Mouse (Mus musculus) common myeloid progenitor, adult 5-6 weeks (primary cell): ENCODE results near the gene Gpcpd1. TPM values are rescaled to one million over a fixed set of nuclear protein-coding genes. Genes with fewer than 3 reads are reported as not detected.
"Not testable (repeated sequence)": the region's sequence is repeated elsewhere in the genome, so short reads cannot be mapped to it uniquely, and the experiment has no call there.

Experiments used
- ATAC-seq: replicated peaks from 2 replicates; pipeline ENCODE4 v1.8.0; 2016; ENCODE audit warnings: low read depth, mild to moderate bottlenecking, moderate TSS enrichment, inconsistent platforms; ENCODE audit not compliant: poor library complexity, severe bottlenecking
- total RNA-seq: library from RNA; stranded (forward); fragments of 200-1000, 187-1606 nt; gene quantifications from 2 replicates; pipeline ENCODE4 v1.2.3, GENCODE M21; 2017

Gpcpd1 gene
- 29.5 and 61.5 TPM in 2 replicates for total RNA-seq

DNA sequence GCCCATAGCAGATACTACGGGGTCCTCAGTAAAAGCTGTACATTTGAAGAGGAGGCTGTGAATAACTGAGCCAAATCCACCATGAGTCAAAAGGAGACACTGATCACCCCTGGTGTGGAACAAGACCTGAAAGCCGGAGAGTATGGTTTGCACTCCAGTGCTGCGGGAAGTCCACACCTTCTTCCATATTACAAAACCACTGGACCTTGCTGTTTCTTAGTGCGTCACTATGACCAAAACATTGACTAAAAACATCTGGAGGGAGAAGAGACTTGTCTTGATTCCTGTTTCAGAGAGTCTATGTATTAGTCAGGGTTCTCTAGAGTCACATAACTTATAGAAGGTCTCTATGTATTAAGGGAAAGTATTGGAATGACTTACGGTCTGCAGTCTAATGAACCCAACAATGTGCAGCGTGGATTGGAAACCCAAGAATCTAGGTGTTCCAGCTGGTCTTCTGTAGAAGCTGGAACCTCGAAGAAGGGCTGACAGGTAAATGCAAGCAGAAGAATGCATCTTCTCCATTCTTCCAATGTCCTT lies at the start of gene Gpcpd1:
Gene Gpcpd1 (minus strand): TSS at position 490 of the 540 bp plus-strand sequence.
- no peak for ATAC-seq

DNA sequence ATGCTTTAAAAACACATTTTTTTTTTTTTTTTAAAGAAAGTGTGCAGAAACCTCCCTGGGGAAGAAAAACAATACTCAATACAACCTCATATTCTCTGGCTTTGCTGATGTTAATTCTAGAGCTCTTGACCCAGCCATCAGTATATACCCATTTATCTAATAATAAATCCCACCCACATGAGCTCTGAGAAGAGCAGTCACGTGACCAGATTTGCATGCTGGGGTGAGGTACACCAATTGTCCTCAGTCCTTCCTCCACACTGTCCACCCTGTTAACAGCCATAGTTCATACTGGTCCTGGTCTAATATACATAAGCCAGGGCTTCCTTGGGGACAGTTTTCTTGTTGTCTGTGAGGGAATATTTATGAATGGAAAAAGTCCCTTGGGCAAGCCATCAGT lies 49.0 kb upstream of the Gpcpd1 start:
- ATAC-seq: no peak

DNA sequence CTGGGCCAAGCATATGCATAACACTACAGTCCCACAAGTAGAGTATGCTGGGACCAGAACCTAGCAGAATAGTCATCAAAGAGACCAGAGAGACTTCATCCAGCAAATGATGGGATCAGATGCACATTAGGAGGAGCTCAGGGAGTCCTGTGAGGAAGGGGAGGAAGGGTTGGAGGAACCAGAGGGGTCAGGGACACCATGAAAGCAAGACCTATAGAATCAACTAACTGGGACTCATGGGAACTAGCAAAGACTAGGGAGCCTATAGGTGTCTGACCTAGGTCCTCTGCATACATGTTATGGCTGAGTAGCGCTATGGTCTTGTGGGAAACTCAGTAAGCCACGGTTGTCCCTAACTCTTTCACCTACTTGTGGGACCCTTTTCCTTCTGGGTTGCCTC lies 41.1 kb upstream of the Gpcpd1 start:
- no peak for ATAC-seq

DNA sequence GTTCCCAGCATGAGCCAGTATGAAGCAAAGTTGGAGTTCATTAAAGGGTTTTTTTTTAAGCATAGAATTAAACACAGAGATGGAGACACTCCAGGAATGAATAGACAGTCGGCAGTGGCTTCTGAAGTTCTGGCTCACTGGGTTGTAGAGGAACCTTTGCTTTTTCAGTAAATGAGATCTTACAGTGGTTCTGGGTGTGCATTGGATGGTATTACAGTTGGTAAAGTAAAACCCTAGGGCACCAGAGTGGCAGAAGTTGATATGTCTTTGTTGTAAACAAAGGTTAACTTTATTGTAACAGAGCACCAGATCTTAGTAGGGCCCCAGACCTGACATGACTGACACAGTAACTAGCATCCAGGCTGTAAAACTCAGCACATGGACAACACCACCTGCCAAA lies 35.6 kb upstream of the Gpcpd1 start:
- no peak for ATAC-seq

DNA sequence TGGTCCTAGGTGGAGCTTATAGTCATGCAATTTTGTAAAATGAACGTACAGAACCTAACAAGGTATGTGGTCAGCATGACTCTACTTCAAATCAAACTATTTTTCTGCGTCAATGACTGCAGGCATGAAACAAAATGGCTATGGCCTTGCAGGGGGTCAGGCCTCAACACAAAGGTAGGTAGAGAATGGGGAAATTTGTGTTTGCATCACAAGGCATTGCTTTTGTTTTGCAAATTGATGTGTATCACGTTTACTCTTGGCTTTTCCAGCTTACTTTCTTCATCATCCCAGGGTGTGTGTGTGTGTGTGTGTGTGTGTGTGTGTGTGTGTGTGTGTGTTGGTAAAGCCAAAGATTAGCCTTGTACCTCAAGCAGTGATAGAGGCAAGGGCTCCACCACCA lies 30.2 kb upstream of the Gpcpd1 start:
- no peak for ATAC-seq

DNA sequence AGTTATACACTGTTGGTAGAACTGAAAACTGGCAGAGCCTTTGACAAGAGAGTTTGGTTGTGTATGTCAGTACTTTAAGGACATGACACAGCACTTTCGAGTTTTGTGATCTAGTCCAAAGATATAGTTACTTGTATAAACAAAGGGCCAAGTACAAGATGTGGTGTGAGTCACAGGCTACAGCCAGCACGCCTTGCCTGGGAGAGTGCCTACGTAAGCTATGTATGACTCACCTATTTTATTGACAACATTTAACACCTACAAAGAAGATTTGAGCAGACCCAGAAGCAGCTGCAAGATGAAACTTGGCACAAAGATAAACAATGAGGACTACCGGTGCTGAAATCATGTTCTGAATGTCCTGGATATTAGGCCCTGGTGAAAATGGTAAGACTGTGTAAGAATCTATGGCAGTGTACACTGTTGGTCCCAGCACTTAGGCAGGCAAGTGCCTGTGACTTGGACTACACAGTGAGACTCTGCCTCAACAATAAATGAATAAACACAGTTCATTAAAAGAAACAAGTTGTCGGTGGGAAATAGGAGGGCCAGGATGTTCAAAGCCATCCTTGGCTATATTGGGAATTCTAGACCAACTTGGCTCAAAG lies 26.2 kb upstream of the Gpcpd1 start:
- ATAC-seq: peak; percentile 91

DNA sequence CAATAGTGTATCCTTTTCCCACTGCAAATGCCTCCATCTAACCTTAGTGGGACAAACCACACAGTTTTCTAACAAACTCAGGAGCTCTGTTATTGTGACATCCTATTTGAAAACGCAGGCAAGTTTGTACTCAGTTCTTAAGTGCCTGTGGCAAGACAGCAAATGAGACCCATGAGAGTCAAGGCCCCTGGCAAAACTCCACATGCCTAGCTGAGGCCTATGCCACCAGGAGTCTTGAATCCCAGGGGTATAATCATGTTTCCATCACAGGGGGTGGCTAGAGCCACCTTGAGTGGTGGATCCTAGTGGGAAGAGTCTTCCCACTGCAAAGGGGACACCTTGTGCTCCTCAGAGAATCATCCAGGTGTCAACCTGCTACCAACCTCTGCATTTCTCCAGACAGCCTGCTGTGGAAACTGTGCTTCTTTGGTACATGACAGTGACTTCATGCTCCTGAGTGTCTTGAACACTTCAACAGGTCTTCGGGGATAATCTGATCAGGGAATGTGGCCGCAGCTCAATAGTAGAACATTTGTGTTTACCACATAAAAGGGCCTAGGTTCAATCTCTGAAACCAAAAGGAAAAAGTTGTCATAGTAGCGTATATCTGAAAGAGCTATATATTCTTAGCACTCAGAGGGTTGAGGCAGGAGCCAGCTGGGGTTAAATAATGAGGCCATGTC lies 24.2 kb upstream of the Gpcpd1 start:
- ATAC-seq: no peak

DNA sequence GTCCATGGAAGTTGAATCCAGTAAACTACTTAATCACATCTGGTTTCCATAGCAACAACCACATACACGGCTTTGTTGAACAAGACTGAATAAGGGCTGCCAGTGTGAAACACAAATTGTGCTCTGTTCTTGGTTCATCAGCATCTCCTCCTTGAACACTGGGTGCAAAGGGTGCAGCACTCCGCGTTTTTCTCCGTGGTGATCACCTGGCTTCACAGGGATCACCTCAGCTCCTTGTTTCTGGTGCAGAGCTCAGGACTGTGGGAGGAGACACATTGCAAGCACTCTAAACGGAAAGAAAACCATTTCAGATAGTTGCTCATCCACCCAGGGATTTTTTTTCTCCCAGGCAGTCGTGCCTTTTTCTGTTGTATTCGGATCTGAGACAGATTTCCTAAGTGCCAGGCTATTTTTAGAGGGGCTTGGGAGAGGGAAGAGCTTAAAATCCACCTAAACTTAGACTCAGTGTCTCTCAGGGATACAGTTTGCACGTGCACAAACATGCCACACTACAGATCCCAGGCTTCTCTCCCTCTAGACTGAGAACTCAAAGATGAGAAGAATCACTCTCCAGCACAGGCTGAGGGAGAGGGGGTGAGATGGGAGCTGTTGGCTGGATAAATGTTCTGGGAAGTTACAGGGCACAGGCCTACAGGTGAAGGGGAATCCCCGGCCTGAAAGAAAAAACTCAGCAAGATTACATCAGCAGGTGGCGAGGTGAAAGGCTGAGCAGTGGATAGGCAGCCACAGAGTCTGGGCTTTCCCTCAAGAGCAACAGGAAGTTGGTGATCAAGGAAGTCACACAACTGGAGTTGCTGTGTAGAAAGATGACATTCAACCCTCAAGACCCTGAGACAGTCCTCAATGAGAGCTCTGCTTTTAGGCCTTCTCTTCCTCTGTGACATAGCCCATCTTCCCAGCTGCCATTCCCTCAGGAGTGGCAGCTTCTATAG lies 19.9 kb upstream of the Gpcpd1 start:
- peak; percentile 76 for ATAC-seq

DNA sequence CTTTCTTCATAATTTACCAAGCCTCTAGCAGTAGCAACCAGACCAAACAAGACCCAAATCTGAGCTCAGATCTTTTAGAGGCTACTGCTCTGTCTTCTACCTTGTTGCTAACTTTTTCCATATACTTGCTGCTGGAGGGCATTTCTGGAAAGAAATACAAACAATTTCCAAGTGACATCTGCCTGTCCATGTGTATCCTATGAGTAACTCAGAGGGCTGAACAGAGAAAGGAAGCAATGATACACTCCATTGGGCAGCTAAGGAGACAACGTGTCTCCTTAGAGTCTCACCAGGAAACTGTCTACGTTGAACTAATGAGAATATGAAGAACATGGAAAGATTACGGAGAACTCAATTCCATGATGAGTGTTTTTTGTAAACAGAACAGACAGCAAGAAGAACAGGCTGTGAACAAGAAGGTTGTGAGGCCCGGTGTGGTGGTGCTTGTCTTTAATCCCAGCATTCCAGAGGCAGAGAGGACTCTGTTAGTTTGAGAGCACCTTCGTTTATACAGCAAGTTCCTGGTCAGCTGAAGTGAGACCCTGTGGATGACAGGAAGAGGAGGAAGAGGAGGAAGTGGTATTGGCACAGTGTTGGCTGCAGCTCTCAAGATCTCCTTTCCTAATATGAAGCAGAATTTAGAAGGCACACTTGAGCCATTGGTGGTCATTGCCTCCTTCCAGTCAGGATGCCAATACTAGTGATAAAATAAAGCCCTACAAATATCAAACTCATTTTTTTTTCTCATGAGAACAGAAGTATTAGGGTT lies 18.4 kb upstream of the Gpcpd1 start:
- peak; percentile 23; the same call in 1 of the 2 replicates for ATAC-seq

DNA sequence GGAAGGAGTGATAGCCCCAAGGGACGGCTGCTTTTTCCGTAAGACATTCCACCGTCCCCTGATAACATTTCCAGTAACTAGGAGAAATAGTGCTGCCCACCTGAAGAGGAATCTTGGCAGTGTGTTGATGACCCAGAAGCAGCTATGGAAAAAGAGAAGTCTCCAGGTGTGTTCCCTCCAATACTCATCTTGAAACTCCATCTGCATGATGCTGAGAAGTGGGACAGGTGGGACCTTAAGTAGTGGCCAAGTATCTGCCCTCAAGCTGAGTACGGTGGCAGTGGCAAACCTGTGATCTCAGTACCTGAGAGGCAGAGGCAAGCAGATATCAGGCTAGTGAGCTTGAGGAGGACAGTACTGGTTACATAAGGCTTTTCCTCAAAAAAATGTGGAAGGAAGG lies 17.4 kb upstream of the Gpcpd1 start:
- ATAC-seq: no peak

DNA sequence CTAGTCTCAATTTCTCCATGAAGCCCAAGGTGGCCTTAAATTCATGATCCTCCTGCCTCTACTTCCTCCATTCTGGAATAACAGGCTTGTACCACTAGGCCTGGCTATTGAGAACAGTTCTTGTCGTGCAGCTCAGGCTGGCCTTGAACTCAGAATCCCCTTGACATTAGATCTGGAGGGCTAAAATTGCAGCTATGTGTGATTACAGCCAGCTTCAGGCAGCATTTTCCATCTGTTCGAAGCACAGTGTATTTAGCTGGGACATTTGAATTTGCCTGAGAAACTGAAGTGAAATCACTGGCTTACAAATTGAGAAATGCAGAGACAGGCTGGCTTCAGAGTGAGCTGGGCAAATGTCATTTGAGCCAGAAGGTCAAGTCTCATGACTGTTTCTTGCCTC lies 16.2 kb upstream of the Gpcpd1 start:
- no peak for ATAC-seq

DNA sequence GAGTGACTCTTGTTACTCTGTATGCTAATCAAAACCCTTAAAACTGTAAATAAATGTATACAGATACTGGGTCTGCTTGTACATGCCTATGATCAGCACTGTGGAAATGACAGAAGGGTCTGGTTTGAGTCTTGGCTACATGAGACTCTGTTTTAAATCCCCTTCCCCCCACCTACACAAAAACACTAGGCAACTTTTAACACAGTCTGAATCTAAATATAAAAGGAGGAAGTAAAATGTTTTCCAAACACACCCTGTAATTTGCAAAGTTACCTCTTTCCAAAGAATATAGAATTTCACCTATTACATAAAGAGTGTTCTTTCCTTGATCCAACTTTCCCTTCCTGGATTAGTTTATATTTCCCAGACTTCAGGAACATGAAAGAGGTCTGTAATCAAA lies 14.2 kb upstream of the Gpcpd1 start:
- no peak for ATAC-seq

DNA sequence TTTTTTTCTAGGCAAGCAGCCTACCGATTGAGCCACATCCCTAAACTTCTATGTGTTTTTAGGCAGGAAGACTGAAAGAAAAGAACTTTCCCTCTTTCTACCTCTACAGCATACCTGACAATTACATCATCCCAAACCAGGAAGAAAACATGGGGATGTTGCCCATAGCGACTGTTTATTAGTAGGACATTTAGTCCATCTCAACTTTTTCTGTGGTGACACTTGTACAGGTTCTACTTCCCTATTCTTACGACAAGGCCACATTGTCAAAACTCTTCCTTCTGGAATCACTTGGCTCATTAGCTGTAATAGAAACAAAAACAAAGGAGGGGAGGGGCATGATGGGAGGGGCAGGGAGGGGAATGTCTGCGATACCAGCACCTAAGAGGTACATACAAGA lies 12.6 kb upstream of the Gpcpd1 start:
- ATAC-seq: peak; percentile 19; the same call in 1 of the 2 replicates

DNA sequence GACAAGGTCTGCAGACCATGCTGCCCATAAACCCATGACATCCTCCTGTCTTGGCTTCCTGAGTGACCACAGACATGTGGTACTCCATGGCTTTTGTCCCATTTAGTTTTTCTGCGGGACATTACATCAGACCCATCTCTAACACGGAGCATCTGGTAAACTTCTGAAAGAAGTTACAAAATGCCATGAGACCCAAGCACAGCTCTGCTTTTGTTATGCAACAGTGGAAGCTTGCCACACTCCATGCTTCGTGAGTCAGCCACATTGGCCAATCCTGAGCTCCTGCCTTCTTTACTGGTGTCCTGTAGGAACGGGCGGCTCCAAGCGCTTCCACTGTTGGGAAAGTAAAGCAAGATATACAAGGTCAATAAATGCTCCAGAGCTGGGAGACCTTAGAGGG lies 11.6 kb upstream of the Gpcpd1 start:
- ATAC-seq: peak; percentile 50

DNA sequence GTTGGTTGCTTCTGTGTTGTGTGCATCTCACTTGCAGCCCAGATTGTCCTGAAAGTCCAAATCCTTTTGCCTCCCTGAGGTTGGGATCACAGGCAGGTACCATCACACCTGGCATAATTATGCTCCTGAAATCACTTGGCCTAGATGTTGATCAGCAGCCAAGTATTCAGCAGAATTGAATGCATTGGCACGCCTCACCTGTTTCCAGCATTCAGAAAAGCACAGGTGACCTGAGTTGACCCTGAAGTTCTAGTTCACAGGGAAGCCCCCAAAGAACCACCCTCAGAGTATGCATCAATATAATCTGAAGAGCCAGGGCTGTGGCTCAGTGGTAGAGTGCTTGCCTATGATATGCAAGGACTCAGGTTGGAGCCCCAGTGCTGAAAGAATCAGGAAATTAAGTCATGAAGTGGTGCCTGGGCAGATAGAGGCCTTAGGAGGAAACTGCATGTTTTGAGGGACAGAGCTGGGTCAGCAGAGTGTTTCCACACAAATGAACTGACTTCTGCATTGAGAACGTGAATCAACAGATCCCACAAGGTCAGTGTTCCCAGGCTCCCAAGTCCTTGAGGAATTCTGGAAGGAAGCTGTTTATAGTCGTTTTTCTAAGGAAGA lies 10.4 kb upstream of the Gpcpd1 start:
- peak; percentile 27 for ATAC-seq

DNA sequence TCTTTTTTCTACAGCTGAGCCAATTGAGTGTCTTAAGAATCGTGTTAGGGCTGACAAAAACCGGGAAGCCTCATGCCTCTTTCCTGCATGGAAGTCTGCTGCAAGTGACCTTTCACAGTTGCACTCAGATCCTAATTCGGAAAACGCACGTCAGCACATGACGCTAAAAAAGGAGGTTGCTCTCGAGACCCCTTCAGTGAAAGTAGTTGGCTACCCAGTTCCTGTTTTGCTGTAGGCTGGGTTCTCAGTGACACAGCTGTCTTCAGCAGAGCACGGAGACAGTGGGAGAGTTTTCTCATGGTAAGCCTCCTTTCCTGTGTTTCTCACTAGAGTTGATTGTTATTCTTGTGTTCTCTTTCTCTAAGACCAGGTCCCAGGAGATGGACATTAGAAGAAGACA lies 9.7 kb upstream of the Gpcpd1 start:
- peak; percentile 73 for ATAC-seq

DNA sequence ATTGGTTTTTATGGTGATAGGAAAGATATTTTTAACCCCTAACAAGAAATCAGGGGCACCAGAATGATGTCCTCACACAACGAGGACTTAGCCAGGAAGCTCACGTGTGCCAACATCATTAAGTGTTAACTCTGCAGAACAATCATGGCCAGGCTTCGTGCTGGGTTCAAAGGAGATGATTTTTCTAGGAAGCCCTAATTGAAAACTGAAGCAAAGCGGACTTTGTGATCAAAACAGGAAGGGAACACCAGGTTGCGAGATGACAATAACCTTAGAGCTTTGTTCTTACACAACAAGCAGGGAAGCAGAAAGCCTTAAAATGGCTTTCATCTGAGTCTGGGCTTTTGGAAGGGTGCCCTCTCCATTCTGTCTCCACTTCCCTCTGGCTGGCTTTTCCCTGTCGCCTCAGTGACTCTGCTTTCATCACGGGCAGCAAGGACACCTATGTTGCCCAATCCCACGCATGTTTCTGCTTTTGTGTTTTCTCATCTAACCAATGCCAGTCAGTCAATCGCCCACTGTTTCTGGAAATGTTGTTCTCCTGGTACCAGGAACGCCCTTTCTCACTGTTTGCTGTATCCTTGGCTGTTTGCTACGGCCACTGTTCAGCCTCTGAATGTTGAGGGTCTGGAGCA lies 8.2 kb upstream of the Gpcpd1 start:
- ATAC-seq: peak; percentile 22

DNA sequence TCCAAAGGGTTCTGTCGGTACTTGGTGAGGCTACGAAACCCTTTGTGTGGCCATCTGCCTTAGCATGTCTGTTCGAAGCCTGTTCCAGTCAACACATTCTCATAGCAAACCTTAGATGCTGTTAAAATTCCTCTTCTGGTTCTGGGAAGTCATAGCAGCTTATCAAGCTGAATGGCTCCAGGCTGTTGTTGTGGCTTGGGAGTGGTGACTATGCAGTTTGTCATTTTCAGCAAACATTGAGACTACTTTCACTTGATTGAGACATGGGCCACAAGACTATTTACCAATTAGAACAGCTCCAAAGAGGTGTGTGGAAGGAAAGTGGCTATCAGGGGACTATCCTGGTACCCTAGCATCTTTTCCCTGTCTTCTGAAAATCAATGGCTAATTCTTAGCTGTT lies 4.6 kb upstream of the Gpcpd1 start:
- ATAC-seq: peak; percentile 75

DNA sequence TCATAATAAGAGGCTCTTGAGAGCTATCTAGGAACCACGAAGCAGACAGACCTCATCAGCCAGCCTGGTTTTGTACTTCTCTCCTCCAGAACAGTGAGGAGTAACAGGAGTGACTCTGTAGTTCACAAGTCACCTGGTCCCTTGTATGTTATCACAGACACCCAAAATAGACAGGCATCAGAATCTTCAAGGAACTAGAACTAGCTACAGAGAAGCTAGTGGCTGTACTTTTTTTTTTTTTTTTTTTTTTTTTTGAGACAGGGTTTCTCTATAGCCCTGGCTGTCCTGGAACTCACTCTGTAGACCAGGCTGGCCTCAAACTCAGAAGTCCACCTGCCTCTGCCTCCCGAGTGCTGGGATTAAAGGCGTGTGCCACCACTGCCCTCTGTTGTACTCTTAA lies 4.0 kb upstream of the Gpcpd1 start:
- not testable (repeated sequence) for ATAC-seq
